Comparison of ENCODE assay signal across 25 mouse cellular contexts in the genomic region with DNA sequence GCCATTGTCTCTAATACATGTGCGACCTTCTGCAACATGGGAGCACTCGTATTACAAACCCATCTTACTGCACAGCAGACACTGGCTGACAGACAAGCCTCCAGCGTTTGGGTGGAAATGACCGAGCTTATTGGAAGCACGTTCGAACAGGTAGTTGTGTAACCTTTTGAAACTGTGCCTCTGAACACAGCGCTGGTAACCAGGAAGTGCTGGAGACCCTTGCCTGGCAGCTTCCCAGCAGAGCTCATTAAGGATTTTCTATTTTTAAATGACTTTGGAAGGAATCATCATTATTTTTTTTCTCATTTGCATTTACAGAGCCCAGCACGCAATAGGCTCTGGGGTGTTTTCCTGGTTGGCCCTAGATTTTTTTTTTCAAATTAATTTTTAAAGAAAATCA. TPM values are rescaled to one million over a fixed set of nuclear protein-coding genes. Genes with fewer than 3 reads are reported as not detected.
DNase-seq lines count a peak whose midpoint lies in the region; ATAC-seq and TF ChIP-seq lines count a peak whose summit lies in the region.
"Had no signal": no experiment of that assay in that cellular context is flagged by ENCODE, and none has a peak within 500 bp of the region (broad histone marks: within the 10 kb centered on the region; RNA-seq: fewer than 3 reads in every experiment).

No protein-coding gene starts in this region.

- H3K4me1 ChIP-seq in hindbrain, embryonic 15.5 days (replicated peaks): peaks cover 55% of the 10 kb centered on the region
- no peaks in the 10 kb centered on the region for H3K4me1 ChIP-seq in hindbrain, embryonic 11.5 days (replicated peaks; ENCODE audit: control insufficient read depth, insufficient read depth, low read length)
- H3K4me1 ChIP-seq in forebrain, embryonic 12.5 days: peaks cover 49% of the 10 kb centered on the region
- peaks cover 14% of the 10 kb centered on the region for H3K4me1 ChIP-seq in hindbrain, postnatal 0 days (ENCODE audit: insufficient read depth, low read length)

- no peak for ATAC-seq in hindbrain, embryonic 15.5 days (ENCODE audit: low FRiP score, low read depth)
- no peak for ATAC-seq in hindbrain, embryonic 11.5 days (ENCODE audit: low FRiP score)
- no peak for ATAC-seq in forebrain, embryonic 12.5 days (ENCODE audit: low FRiP score)
- no peak for ATAC-seq in hindbrain, postnatal 0 days
- ATAC-seq: liver, postnatal 0 days had no signal

- no peak for TF ChIP-seq CTCF in brain, embryonic 14.5 days (IDR thresholded peaks at IDR 0.05; ENCODE audit: borderline replicate concordance, extremely low read depth, insufficient read depth, insufficient read length)
- TF ChIP-seq CTCF in hindbrain, postnatal 0 days (IDR thresholded peaks at IDR 0.05; ENCODE audit: low read depth): no peak

- H3K9me3 ChIP-seq in hindbrain, embryonic 15.5 days: no peaks in the 10 kb centered on the region
- no peaks in the 10 kb centered on the region for H3K9me3 ChIP-seq in hindbrain, embryonic 11.5 days (ENCODE audit: control insufficient read depth, low read length)
- H3K9me3 ChIP-seq in forebrain, embryonic 12.5 days: no peaks in the 10 kb centered on the region
- no peaks in the 10 kb centered on the region for H3K9me3 ChIP-seq in hindbrain, postnatal 0 days (ENCODE audit: low read length)
- H3K9me3 ChIP-seq: heart, embryonic 13.5 days; limb, embryonic 10.5 days had no signal

- no peaks in the 10 kb centered on the region for H3K36me3 ChIP-seq in hindbrain, embryonic 15.5 days
- H3K36me3 ChIP-seq in hindbrain, embryonic 11.5 days (ENCODE audit: control insufficient read depth, insufficient read depth, low read length): no peaks in the 10 kb centered on the region
- H3K36me3 ChIP-seq in forebrain, embryonic 12.5 days (replicated peaks): no peaks in the 10 kb centered on the region
- H3K36me3 ChIP-seq in hindbrain, postnatal 0 days (ENCODE audit: insufficient read depth, low read length): no peaks in the 10 kb centered on the region
- H3K36me3 ChIP-seq: heart, embryonic 13.5 days; limb, embryonic 10.5 days had no signal

- TF ChIP-seq POLR2A in brain, embryonic 14.5 days (IDR thresholded peaks at IDR 0.05; ENCODE audit: borderline replicate concordance, extremely low read depth, insufficient read depth, insufficient read length, poor library complexity, severe bottlenecking): no peak

- H3K27me3 ChIP-seq in hindbrain, embryonic 15.5 days: no peaks in the 10 kb centered on the region
- H3K27me3 ChIP-seq in hindbrain, embryonic 11.5 days (ENCODE audit: control insufficient read depth, insufficient read depth, low read length): no peaks in the 10 kb centered on the region
- no peaks in the 10 kb centered on the region for H3K27me3 ChIP-seq in forebrain, embryonic 12.5 days
- H3K27me3 ChIP-seq in hindbrain, postnatal 0 days (ENCODE audit: insufficient read depth, low read length): no peaks in the 10 kb centered on the region
- H3K27me3 ChIP-seq: heart, embryonic 13.5 days had no signal

- no peak overlapping the region for H3K9ac ChIP-seq in hindbrain, embryonic 15.5 days
- no peak overlapping the region for H3K9ac ChIP-seq in hindbrain, embryonic 11.5 days (ENCODE audit: low read depth, low read length)
- no peak overlapping the region for H3K9ac ChIP-seq in forebrain, embryonic 12.5 days
- 0 out of 2 replicates have a peak overlapping the region, but pooled peaks have one; percentile 1 for H3K9ac ChIP-seq in hindbrain, postnatal 0 days (replicated peaks; ENCODE audit: low read length)
- H3K9ac ChIP-seq: heart, embryonic 13.5 days; liver, postnatal 0 days had no signal

- peak overlapping the region; percentile 17; the same call in 1 of the 2 replicates for H3K4me2 ChIP-seq in hindbrain, embryonic 15.5 days
- H3K4me2 ChIP-seq in hindbrain, embryonic 11.5 days (replicated peaks; ENCODE audit: low read depth, low read length): no peak overlapping the region
- H3K4me2 ChIP-seq in forebrain, embryonic 12.5 days: no peak overlapping the region
- peak overlapping the region; percentile 33 for H3K4me2 ChIP-seq in hindbrain, postnatal 0 days (ENCODE audit: low read depth, low read length)
- H3K4me2 ChIP-seq: heart, embryonic 13.5 days had no signal

- no peak overlapping the region for H3K4me3 ChIP-seq in hindbrain, embryonic 15.5 days
- H3K4me3 ChIP-seq in hindbrain, embryonic 11.5 days (ENCODE audit: low read depth, low read length): no peak overlapping the region
- H3K4me3 ChIP-seq in forebrain, embryonic 12.5 days (replicated peaks): no peak overlapping the region
- H3K4me3 ChIP-seq in hindbrain, postnatal 0 days (ENCODE audit: low read length): no peak overlapping the region
- H3K4me3 ChIP-seq: gastrocnemius, adult 2 months; heart, embryonic 13.5 days; limb, embryonic 10.5 days had no signal

- 0 out of 2 replicates have a peak overlapping the region, but pooled peaks have one; percentile 23 for H3K27ac ChIP-seq in hindbrain, embryonic 15.5 days (replicated peaks)
- H3K27ac ChIP-seq in hindbrain, embryonic 11.5 days (ENCODE audit: low read depth, low read length): no peak overlapping the region
- H3K27ac ChIP-seq in forebrain, embryonic 12.5 days: 0 out of 2 replicates have a peak overlapping the region, but pooled peaks have one; percentile 46
- H3K27ac ChIP-seq in hindbrain, postnatal 0 days: no peak overlapping the region
- H3K27ac ChIP-seq: gastrocnemius, adult 2 months; heart, embryonic 13.5 days; limb, embryonic 10.5 days; stomach, postnatal 0 days had no signal

- WGBS in hindbrain, embryonic 15.5 days: 39% methylated on average over 8 of the region's 8 CpGs
- WGBS in hindbrain, embryonic 11.5 days: 65% methylated on average over 8 of the region's 8 CpGs
- WGBS in forebrain, embryonic 12.5 days: 57% methylated on average over 8 of the region's 8 CpGs
- 30% methylated on average over 8 of the region's 8 CpGs for WGBS in hindbrain, postnatal 0 days

- no peak for DNase-seq in hindbrain, embryonic 11.5 days (ENCODE audit: low spot score)
- peak; percentile 80 for DNase-seq in brain, embryonic 14.5 days (ENCODE audit: low read depth)
- DNase-seq in hindbrain, postnatal 0 days (ENCODE audit: low spot score): peak; percentile 59
- DNase-seq in kidney, adult 9 months: no peak
- no peak for DNase-seq in heart, adult 11 months
- DNase-seq: adrenal gland, adult 2 months; cerebellum, postnatal 25 days; gastrocnemius, adult 2 months; kidney, postnatal 36 days; layer of hippocampus, adult 9-11 months; liver, postnatal 0 days; lung, postnatal 4 days; right cerebral cortex, adult 18-20 months; thymus, postnatal 14 days had no signal

RNA-seq across cellular contexts. Expression of a gene that starts 36.9 kb away (rescaled TPM):
- 0.10 and 0.14 TPM in 2 replicates for polyA plus RNA-seq in hindbrain, embryonic 15.5 days (2015; fragmentation: Nextera tagmentation; extraction: Ambion mirVana)
- polyA plus RNA-seq in hindbrain, embryonic 11.5 days (2014; fragmentation: Nextera tagmentation; extraction: Ambion mirVana): not detected in 2 replicates
- not detected in 2 replicates for polyA plus RNA-seq in brain, embryonic 14.5 days (2012; rRNA removed)
- not detected in 2 replicates for polyA plus RNA-seq in forebrain, embryonic 12.5 days (2016; fragmentation: Nextera tagmentation; extraction: Ambion mirVana)
- total RNA-seq in hindbrain, postnatal 0 days (2014; rRNA removed): not detected in 2 replicates
- 0.21 and 0.26 TPM in 2 replicates for polyA plus RNA-seq in hindbrain, postnatal 0 days (2015; fragmentation: Nextera tagmentation; extraction: Ambion mirVana)
- total RNA-seq: adrenal gland, adult 2 months; gastrocnemius, adult 2 months; heart, postnatal 25 days; left cerebral cortex, adult 8-10 months; liver, adult 2 months had no signal
- polyA plus RNA-seq: adrenal gland, adult 2 months; gonadal fat pad, adult 2 months; heart, embryonic 13.5 days; intestine, embryonic 14.5 days; kidney, embryonic 14.5 days; limb, embryonic 10.5 days; liver, adult 2 months; liver, postnatal 0 days; stomach, postnatal 0 days had no signal

Comparison
In these comparisons a context has a peak if more than half of its experiments do, and no peak if none do; other contexts are left out.
1. H3K27ac ChIP-seq: peak in hindbrain, embryonic 15.5 days (single experiment) and forebrain, embryonic 12.5 days (single experiment); none in hindbrain, embryonic 11.5 days (single experiment) and hindbrain, postnatal 0 days (single experiment).
2. H3K4me2 ChIP-seq: peak in hindbrain, embryonic 15.5 days (single experiment) and hindbrain, postnatal 0 days (single experiment); none in hindbrain, embryonic 11.5 days (single experiment) and forebrain, embryonic 12.5 days (single experiment).
3. DNase-seq: peak in brain, embryonic 14.5 days (single experiment) and hindbrain, postnatal 0 days (single experiment); none in hindbrain, embryonic 11.5 days (single experiment), kidney, adult 9 months (single experiment) and heart, adult 11 months (single experiment).